Mouse (Mus musculus): ENCODE measurements around the gene Ltbp3.

DNA sequence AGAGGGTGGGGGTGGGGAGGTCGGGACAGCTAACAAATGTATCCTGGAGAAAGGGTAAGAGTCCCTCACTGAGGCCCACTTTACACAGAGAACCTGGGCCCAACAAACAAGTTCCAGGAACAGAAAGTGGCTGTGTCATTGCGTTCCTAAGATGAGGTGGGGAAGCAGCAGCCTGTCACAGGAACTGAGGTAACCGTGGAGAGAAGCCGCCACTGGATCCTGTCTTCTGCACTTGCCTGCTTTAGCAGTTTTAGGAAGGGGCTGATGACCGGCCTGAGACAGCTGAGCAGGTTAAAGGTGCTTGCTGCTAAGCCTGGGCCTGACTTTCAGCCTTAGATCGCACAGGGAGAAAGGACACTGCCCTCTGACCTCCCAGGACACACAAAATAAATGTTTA, 66.1 kb downstream of the Ltbp3 start:
- no peak for TF ChIP-seq CTCF (IDR thresholded peaks at IDR 0.05; ENCODE audit: low read depth)
- TF ChIP-seq EP300 (IDR thresholded peaks at IDR 0.05; ENCODE audit: low read depth), result no peak

Data from heart, postnatal 0 days (tissue).